Mouse (Mus musculus): ENCODE results near the gene Hdac8.

Hdac8 gene

GRCm38 (mm10) chrX:102504644-102505481 is at the start of gene Hdac8:
Gene Hdac8 (minus strand): TSS chrX:102505359.
- DNase-seq (ENCODE audit: low read depth), result peak; percentile 39

- DNase-seq (ENCODE audit: low read depth), result no peak
Observed at GRCm38 (mm10) chrX:102509205-102509604, 4.0 kb upstream of the Hdac8 start.

DNA sequence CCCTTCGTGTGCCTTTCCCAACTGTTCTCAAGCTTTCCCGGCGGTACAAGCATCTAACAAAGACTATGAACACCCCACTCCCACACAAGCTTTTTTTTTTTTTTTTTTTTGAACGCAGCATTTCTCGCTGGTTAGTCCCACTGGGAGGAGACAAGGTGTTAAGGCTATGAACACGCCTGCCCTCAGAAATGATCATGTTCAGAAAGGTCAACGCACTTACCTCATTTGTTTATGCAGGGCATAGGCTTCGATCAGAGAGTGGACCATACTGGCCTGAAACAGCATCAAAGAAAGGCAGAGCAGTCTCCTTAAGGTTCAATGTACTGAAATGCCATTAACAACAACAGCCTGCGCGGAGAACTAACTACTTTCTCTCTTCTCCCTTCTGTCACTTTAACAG is 980 bp downstream of the Hdac8 start:
- no peak for DNase-seq (ENCODE audit: low read depth)

DNA sequence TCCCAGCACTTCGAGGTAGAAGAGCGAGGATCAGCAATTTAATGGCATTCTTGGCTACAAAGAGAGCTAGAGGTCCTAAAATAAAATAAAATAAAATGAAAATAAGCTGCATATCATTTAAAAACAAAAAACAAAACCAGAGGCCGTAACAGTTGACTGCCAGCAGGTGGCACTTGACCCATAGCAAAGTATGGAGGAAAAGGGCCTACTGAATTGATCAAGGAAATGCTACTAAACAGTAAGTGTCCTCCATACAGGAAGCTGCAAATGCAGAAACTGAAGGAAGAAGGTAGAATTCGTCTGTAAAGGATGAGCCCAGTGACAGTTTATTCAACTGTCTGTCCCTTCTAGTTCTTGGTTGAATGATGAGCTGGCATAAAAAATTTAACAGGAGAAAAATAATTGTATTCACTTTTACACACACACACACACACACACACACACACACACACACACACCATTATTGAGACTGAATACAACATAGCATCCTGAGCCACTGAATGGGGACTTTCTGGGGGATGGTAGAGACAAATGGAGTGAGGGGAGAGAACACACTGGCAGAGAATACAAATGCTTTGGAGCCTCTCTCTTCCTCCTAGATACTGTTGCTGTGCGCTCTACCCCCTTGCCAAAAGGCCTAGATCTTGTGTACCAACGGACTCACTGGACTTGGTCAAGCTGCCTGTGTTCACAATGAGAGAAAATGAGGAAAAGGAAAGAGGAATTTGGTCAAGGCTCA is 11.0 kb downstream of the Hdac8 start:
- no peak for DNase-seq (ENCODE audit: low read depth)

DNA sequence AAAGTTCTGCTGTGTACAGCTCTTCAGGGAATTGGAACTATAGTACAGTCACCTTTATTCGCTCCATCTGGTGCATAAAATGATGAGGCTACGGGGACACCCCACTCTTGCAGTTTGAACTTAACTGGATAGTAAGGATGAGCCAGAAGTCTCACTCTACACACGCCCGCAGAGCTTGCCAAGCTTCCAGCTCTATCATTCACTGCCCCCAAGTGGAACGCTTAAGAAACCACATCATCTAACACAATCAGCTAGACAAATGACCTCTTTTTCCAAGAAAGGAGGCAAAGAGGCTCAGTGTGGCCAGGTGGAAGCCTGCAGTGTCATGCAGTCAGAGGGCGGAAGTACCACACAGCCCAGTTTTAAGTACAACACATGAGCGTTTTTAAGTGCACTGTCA is 19.6 kb downstream of the Hdac8 start:
- no peak for DNase-seq (ENCODE audit: low read depth)

DNA sequence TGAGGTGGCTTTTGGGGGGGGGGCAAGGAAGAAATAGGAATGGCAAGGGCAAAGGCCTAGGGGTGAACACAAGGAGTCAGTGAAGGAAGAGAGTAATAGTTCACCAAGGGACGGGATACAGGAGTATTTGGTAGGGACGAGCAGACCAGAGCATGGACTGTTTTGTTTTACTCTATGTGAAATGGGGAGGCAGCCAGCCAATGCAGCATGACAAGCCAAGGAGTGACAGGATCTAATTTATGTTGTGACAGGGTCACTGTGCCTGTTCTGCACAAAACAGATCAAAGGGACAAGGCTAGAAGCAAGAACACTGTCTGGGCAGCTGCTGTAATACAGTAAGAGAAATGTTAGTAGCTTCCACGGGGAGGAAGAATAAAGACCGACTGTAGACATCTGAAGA is 25.5 kb downstream of the Hdac8 start:
- DNase-seq (ENCODE audit: low read depth), result no peak

GRCm38 (mm10) chrX:102478965-102479364 is 26.2 kb downstream of the Hdac8 start:
- DNase-seq (ENCODE audit: low read depth), result peak; percentile 53

GRCm38 (mm10) chrX:102478481-102478880 is 26.7 kb downstream of the Hdac8 start:
- no peak for DNase-seq (ENCODE audit: low read depth)

GRCm38 (mm10) chrX:102476784-102477183 is 28.4 kb downstream of the Hdac8 start:
- DNase-seq (ENCODE audit: low read depth), result peak; percentile 25

GRCm38 (mm10) chrX:102475555-102475954 is 29.6 kb downstream of the Hdac8 start:
- DNase-seq (ENCODE audit: low read depth), result no peak

DNA sequence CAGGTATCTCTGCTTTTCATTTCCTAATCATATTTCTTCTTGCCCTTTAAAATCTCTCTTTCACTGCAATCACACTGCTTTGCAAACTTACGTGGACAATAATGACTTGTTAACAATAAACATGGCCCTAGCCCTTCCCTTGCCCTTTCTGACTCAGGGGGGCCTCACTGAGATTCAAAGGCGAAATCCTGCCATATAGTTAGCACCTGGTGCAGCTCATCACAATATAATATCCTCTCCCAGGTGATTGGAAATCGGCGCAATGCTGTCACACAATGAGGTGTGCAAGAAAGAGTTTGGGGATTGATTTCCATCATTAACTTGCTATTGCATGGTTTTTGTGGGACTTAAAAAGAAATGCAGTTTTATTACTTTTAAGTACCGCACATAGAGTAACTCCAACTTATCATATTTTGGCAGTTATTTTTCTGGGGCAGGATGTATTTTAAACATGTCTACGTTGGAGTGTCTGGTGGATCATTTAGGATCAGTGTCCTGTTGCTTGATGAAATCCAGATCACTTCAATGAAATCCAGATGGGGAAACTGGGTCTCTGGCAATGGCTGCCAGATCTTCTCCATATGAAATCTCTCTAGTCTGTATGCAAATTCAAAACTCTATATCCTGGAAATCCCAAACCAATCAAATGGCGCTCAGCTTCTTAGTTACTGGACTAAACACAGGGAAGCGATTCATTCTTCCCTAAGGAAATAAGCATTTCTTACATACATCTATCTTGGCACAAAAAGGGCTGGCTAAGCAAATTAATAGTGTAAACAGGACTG is 86.6 kb downstream of the Hdac8 start:
- DNase-seq (ENCODE audit: low read depth), result no peak

GRCm38 (mm10) chrX:102416972-102417371 is 88.2 kb downstream of the Hdac8 start:
- no peak for DNase-seq (ENCODE audit: low read depth)

DNA sequence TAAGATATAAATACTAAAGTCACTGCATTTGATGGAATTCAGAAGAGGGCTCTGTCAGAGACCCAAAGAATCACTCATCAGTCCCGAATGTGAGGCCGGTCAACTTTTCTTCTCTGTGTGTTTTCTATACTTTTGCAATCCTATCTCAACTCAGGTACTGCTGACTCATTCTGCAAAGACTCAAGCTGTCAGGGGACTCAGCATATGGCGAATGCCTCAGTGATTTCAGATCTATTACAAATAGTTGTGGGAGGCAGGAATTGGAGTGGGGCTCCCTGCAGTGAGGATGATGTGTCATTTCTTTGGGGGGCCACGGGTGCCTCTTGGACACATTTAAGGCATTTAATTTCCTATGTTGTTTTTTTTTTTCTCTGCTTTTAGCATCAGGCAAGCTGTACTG is 88.8 kb downstream of the Hdac8 start:
- DNase-seq (ENCODE audit: low read depth), result no peak

GRCm38 (mm10) chrX:102384765-102385164 is 120.4 kb downstream of the Hdac8 start:
- DNase-seq (ENCODE audit: low read depth), result no peak

- no peak for DNase-seq (ENCODE audit: low read depth)
Observed at GRCm38 (mm10) chrX:102383151-102383550, 122.0 kb downstream of the Hdac8 start.

DNA sequence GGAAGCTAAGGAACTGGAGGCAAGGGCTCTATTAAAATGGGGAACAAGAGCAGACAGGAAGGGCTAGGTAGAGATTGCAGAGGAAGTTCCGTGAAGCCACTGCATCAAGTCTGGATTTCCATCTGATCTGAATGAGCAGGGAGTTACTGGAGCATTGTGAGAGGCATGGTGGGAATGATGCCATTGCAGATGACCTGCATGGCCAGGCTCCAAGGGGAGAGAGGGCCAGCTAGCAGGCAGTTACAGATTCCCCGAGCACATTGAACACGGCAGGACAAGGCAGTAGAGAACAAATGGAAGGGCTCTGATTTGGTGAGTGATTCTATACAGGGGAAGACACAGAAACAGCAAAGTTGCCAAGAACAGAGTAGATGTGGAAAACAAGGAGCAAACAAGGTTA is 138.6 kb downstream of the Hdac8 start:
- DNase-seq (ENCODE audit: low read depth), result no peak

- DNase-seq (ENCODE audit: low read depth), result no peak
Observed at GRCm38 (mm10) chrX:102362244-102362643, 142.9 kb downstream of the Hdac8 start.

GRCm38 (mm10) chrX:102353412-102353811 is 151.7 kb downstream of the Hdac8 start:
- DNase-seq (ENCODE audit: low read depth), result no peak

- DNase-seq (ENCODE audit: low read depth), result no peak
Observed at GRCm38 (mm10) chrX:102349843-102350731, 155.1 kb downstream of the Hdac8 start.

DNA sequence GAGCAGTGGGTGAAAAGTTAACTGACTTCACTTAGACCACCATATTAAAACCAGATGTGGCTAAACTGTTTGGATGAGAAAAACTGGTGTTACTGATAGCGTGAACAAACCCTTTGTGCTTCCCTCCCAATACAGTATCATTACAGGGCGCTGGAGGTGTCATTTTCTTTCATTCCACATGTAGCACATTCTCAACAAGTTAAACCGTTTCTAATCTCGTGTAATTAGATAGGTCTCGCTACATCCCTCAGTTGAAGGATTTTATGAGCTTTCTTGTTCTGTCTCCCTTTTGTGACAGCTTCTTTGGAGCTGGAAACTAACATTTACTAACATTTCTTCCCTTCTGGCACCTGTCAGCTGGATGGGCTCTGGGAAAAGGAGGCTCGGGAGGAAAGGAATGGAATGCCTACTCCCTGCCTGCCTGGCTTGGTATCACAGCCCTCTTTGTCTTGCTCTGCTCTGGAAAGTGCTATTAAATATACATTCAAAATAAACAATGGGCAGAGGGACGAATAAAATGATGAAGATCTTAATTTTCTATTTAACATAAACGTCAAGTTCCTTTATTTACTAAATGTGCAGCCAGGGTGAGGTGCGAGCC is 156.2 kb downstream of the Hdac8 start:
- no peak for DNase-seq (ENCODE audit: low read depth)

DNA sequence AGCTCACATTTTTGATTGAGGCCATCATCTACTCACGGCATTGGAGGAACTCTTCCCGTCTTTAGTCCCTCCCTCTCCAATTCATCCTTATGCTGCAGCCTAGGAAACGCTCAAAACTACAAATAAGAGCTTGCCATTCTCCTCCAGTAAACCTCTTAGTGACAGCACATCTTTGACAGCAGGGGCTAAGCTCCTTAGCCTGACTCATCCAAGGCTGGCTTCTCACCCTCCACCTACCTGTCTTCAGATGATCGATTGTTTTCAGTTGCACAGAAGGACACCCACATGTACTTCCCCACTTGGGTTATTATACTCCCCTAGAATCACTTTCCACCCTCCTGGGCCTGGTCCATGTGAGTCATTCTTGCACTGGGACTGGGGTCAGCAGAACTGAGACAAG is 163.5 kb downstream of the Hdac8 start:
- DNase-seq (ENCODE audit: low read depth), result no peak
